Mouse (Mus musculus) heart, adult 2 months (tissue): ENCODE results near the gene Fcgrt.

Experiments used
- CTCF ChIP-seq: fragments of 200-600 bp; IDR thresholded peaks from 2 replicates; pipeline ENCODE4 v1.8.1; 2022; ENCODE audit warnings: antibody characterized with exemption, mild to moderate bottlenecking, moderate library complexity
- EP300 ChIP-seq: fragments of 200-500 bp; IDR thresholded peaks from 2 replicates; pipeline ENCODE4 v1.6.1; 2011; ENCODE audit warnings: low read depth, low read length, control low read depth; ENCODE audit not compliant: insufficient read depth
- POLR2A ChIP-seq: fragments of 200-500 bp; IDR thresholded peaks from 2 replicates; pipeline ENCODE4 v1.6.1; 2011; ENCODE audit warnings: mild to moderate bottlenecking, low read depth, low read length, control low read depth; ENCODE audit not compliant: insufficient read depth

DNA sequence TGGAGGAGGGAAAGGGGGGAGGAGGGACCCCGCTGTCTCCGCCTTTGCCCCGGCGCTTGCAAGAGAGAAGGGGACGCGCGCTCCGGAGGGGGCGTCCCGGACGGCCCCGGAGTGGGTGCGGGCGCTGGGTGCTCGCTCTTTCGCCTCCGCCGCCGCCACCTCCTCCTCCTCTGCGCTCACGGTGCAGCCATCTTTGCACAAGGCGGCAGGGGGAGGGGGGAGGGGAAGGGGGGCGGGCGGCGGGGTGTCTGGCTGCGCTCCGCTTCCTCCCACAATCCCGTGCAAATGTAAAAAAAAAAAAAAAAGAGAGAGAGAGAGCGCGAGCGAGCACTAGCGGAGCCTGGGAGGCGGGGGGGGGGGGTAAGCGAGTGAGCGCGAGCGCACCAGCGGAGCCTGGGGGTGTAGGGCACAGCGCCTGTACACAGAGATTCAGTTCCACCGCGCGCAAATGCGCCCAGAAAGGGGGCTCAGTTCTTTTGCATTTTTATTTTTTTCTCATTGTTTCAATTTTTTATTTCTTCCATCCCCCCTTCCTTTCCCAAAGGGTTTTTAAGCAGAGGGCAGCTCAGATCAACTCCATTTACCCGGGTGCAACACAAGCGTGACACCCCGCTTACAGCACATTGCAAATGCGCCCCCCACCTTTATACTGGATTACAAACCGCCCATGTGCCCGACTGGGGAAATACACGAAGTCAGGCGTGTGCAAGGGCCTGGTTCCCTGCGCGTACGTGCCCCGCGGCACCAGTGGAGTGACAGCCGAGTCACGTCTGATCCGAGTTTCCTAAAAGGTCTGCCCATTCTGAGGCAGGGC, 50.3 kb downstream of the Fcgrt start:
- peak; percentile 18; the same call in 1 of the 2 replicates for TF ChIP-seq POLR2A
- TF ChIP-seq CTCF, result no peak
- TF ChIP-seq EP300, result no peak
